Mouse (Mus musculus) midbrain, postnatal 0 days (tissue): Measurements from ENCODE around the gene Tenm4. TPM values are rescaled to one million over a fixed set of nuclear protein-coding genes. Genes with fewer than 3 reads are reported as not detected.

Experiments
- ATAC-seq: fragments of 200-750 bp; cut with Nextera tagmentation; 2 replicates; pipeline ENCODE4 v1.8.0; 2017; ENCODE audit warnings: moderate number of reproducible peaks, mild to moderate bottlenecking, moderate TSS enrichment, moderate library complexity; ENCODE audit not compliant: low FRiP score
- DNase-seq: peaks from one replicate; pipeline ENCODE4 v3.0.0-alpha.2; 2015; ENCODE audit warnings: low spot score
- H3K27ac ChIP-seq: fragments of 300-500 bp; sonication (generic); 2 replicates; pipeline ENCODE4 v1.5.1; 2014; ENCODE audit warnings: low read depth, mild to moderate bottlenecking, low read length, mixed read lengths
- H3K27me3 ChIP-seq: fragments of 300-500 bp; sonication (generic); 2 replicates; pipeline ENCODE4 v1.6.1; 2014; ENCODE audit warnings: low read length, control low read depth, mixed read lengths; ENCODE audit not compliant: insufficient read depth
- H3K36me3 ChIP-seq: fragments of 300-500 bp; sonication (generic); 2 replicates; pipeline ENCODE4 v1.6.1; 2014; ENCODE audit warnings: low read length, control low read depth, mixed read lengths; ENCODE audit not compliant: insufficient read depth
- H3K4me1 ChIP-seq: fragments of 300-500 bp; sonication (generic); 2 replicates; pipeline ENCODE4 v1.6.1; 2014; ENCODE audit warnings: mild to moderate bottlenecking, control low read depth, antibody characterized with exemption, low read length, mixed read lengths; ENCODE audit not compliant: insufficient read depth
- H3K4me2 ChIP-seq: fragments of 300-500 bp; sonication (generic); 2 replicates; pipeline ENCODE4 v1.6.1; 2014; ENCODE audit warnings: low read depth, mild to moderate bottlenecking, low read length, mixed read lengths; ENCODE audit not compliant: poor library complexity, severe bottlenecking
- H3K4me3 ChIP-seq: fragments of 300-500 bp; sonication (generic); 2 replicates; pipeline ENCODE4 v1.5.1; 2014; ENCODE audit warnings: low read depth, mild to moderate bottlenecking, low read length, moderate library complexity
- H3K9ac ChIP-seq: fragments of 300-500 bp; sonication (generic); replicated peaks from 2 replicates; pipeline ENCODE4 v1.6.1; 2014; ENCODE audit warnings: mild to moderate bottlenecking, low read length, moderate library complexity, mixed read lengths; ENCODE audit not compliant: poor library complexity, severe bottlenecking
- H3K9me3 ChIP-seq: fragments of 300-500 bp; sonication (generic); 2 replicates; pipeline ENCODE4 v1.6.1; 2016; ENCODE audit warnings: low read length, control low read depth
- CTCF ChIP-seq: IDR thresholded peaks from 2 replicates; pipeline ENCODE4 v1.5.1; 2016; ENCODE audit warnings: antibody characterized with exemption, mild to moderate bottlenecking
- WGBS: fragments of 180-500 bp; shearing (Covaris S2); extraction: QIAGEN DNeasy Blood & Tissue Kit; methylation state at CpG from one replicate; pipeline ENCODE4 v1.1.7; 2014; 5-methylcytosine and 5-hydroxymethylcytosine counted together
- polyA plus RNA-seq: library from polyadenylated mRNA; unstranded; fragments of >200 nt; fragmentation: Nextera tagmentation; extraction: Ambion mirVana; gene quantifications from 2 replicates; pipeline ENCODE4 v1.2.1, GENCODE M21; 2015
- total RNA-seq: library from RNA; depleted of rRNA; stranded (reverse); fragments of >200 nt; gene quantifications from 2 replicates; pipeline ENCODE4 v1.2.3, GENCODE M21; 2014

Gene Tenm4
- total and polyA plus RNA-seq, 2 experiments from 2014 or later = 35.9 to 56.0 TPM

DNA sequence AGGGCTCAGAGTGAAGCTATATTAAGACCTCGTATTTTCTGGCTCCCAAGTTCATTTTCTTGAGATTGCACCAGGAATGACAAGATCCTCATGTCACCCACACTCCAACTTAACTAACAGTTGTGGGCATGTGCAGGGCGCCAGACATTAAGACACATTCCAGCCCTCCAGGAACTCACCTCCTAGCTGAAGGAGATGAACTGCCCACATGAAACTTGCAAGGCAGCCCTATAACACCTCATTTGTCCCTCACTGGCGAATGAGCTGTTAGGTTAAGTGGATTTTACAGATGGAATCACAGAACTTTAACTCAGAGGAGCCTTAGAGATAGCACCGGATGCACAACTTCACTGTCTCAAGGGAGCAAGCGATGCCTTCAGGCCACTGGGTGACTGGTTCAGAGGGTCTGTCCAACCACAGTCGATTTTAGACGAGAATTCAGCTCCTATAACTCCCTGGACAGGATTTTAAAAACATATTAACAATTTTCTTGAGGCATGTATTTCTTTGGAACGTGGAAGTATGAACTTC is 495.4 kb downstream of the Tenm4 start:
- Histone ChIP-seq H3K27me3 (no peaks in the 10 kb centered on the region), H3K36me3 (no peaks in the 10 kb centered on the region), H3K4me1 (no peaks in the 10 kb centered on the region), H3K9me3 (no peaks in the 10 kb centered on the region), H3K4me2 (no peak overlapping the region), H3K4me3 (no peak overlapping the region), H3K9ac (no peak overlapping the region), H3K27ac (no peak overlapping the region)
- ATAC-seq (no peak), DNase-seq (no peak)
- WGBS = 84% methylated on average over 8 of the region's 8 CpGs
- TF ChIP-seq CTCF = no peak

DNA sequence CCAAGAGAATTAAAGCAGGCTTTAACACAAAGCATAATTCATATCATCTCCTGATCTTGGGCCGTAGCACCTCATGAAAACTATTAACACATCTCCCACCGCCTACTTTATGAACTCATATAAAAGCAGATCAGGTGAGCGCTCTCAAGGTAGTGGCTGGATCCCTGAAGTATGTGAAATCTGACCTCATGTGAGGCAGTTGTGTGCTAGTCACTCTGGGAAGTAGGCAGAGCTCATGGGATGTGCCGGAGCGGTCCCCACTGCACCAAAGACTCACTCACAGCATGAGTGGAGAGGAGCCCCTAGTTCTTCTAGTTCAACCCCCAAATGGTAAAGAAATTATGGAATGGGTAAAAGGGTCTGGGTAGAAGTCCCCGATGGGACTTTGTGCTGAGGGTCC is 496.6 kb downstream of the Tenm4 start:
- H3K4me3 ChIP-seq = no peak overlapping the region
- H3K9me3 ChIP-seq = no peaks in the 10 kb centered on the region
- H3K36me3 ChIP-seq = no peaks in the 10 kb centered on the region
- no peak for DNase-seq
- H3K27ac ChIP-seq = no peak overlapping the region
- no peaks in the 10 kb centered on the region for H3K4me1 ChIP-seq
- 92% methylated on average over 6 of the region's 6 CpGs for WGBS
- no peak for ATAC-seq
- no peaks in the 10 kb centered on the region for H3K27me3 ChIP-seq
- H3K9ac ChIP-seq = no peak overlapping the region
- no peak for TF ChIP-seq CTCF
- H3K4me2 ChIP-seq = no peak overlapping the region

DNA sequence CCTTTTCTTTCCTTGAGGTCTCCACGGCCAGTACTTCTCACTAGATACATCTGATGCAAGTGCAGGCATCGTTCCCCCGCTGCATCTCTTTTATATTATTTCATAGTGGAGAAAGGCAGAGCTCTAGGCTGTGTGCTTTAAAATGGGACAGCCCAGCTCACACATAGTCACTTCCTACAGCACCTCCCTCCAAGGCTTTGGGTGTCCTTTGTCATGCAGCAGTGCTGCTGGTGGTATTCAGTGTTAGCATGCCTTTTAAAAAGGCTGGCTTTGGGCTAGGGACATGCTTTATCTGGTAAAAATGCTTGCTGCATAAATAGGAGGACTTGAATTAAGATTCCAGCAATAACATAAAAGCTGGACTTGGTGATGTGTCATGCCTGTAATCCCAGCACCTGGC is 499.0 kb downstream of the Tenm4 start:
- WGBS = 38% methylated on average over 3 of the region's 3 CpGs
- no peak for TF ChIP-seq CTCF
- Histone ChIP-seq H3K27me3 (no peaks in the 10 kb centered on the region), H3K27ac (no peak overlapping the region), H3K9ac (no peak overlapping the region), H3K4me3 (no peak overlapping the region), H3K9me3 (no peaks in the 10 kb centered on the region), H3K4me1 (no peaks in the 10 kb centered on the region), H3K36me3 (no peaks in the 10 kb centered on the region), H3K4me2 (no peak overlapping the region)
- ATAC-seq (no peak), DNase-seq (no peak)

DNA sequence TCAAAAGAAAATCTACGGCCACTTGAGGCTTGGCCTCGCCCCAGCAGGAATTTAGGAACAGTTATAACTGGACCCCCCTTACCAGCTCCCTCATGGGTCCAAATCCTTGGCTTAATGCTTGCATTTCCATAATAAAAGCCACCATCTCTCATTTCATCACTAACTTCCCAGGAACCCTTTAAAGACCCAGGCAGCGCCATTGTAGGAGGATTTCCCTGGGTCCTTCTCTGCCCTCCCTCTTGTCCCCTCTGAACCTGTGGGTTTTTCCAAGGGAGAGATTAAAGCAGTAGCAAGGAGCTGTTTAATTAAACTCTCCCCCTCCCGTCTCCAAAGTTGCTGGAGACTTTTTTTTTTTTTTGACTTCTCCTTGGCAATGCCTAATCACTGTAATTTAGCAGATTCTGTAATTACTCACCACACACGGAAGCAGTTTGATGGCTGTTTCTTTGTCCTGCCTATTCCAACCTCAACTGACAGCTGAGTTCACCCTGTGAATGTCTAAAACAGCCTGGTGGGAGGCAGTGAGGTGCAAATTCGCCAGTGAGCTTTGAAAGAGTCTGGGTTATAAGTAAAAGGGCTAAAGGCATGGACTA is 501.4 kb downstream of the Tenm4 start:
- Histone ChIP-seq H3K27ac (no peak overlapping the region), H3K9me3 (no peaks in the 10 kb centered on the region), H3K27me3 (no peaks in the 10 kb centered on the region), H3K4me3 (no peak overlapping the region), H3K4me2 (no peak overlapping the region), H3K9ac (no peak overlapping the region), H3K36me3 (no peaks in the 10 kb centered on the region), H3K4me1 (no peaks in the 10 kb centered on the region)
- WGBS = 28% methylated on average over 6 of the region's 6 CpGs
- no peak for ATAC-seq
- TF ChIP-seq CTCF = no peak
- DNase-seq = no peak

DNA sequence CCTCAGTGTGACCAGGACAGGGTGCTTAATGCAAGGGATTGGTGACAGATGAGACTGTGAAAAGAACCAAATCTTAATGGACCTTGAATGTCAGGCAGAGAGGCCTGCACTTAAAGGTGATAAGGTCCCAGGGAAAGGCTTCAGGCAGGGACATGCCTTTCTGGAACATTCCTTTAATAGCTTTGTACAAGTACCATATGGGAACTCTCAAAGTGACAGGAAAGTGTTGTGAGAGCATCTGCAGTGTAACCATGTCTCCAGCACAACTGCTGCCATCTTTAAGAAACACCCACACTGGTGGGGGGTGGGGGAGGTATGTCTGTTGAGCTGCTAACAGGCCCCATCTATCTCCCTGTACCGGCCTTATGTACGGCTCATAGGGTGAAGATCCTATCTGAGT is 506.0 kb downstream of the Tenm4 start:
- 89% methylated on average over 2 of the region's 2 CpGs for WGBS
- DNase-seq (no peak), ATAC-seq (no peak)
- no peaks in the 10 kb centered on the region for H3K9me3 ChIP-seq
- no peaks in the 10 kb centered on the region for H3K27me3 ChIP-seq
- no peak overlapping the region for H3K27ac ChIP-seq
- no peaks in the 10 kb centered on the region for H3K36me3 ChIP-seq
- TF ChIP-seq CTCF = no peak
- no peak overlapping the region for H3K9ac ChIP-seq
- H3K4me1 ChIP-seq = no peaks in the 10 kb centered on the region
- no peak overlapping the region for H3K4me3 ChIP-seq
- H3K4me2 ChIP-seq = no peak overlapping the region

DNA sequence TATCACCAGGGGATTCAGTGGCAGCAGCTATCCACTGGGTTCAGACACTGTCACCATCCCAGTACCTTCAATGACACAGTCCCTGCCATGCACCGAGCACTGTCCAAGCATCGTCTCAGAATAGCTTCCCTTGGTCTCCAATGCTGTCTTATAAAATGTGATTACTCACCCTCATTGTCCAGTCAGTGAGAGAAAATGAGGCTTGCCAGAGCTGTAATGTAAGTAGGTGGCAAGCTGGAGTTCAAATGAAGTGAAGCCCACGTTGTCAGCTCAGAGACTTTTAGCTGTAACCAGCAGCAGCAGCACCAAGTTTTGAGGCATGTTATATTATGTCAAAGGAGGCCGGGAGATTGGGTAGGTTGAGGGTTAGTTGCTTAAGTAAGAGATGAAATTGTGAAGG is 507.2 kb downstream of the Tenm4 start:
- no peak for TF ChIP-seq CTCF
- H3K9ac ChIP-seq = no peak overlapping the region
- 88% methylated on average over 4 of the region's 4 CpGs for WGBS
- H3K9me3 ChIP-seq = no peaks in the 10 kb centered on the region
- no peak overlapping the region for H3K4me3 ChIP-seq
- no peak for DNase-seq
- H3K4me1 ChIP-seq = no peaks in the 10 kb centered on the region
- no peaks in the 10 kb centered on the region for H3K27me3 ChIP-seq
- no peak overlapping the region for H3K27ac ChIP-seq
- ATAC-seq = no peak
- H3K36me3 ChIP-seq = no peaks in the 10 kb centered on the region
- H3K4me2 ChIP-seq = no peak overlapping the region
